Mouse (Mus musculus) forebrain, postnatal 0 days (tissue): ENCODE measurements around the gene Tmem230. TPM values are rescaled to one million over a fixed set of nuclear protein-coding genes. Genes with fewer than 3 reads are reported as not detected.
"Not testable (repeated sequence)": the region's sequence is repeated elsewhere in the genome, so short reads cannot be mapped to it uniquely, and the experiment has no call there.

Source experiments
- ATAC-seq: fragments of 200-750 bp; cut with Nextera tagmentation; 2 replicates; pipeline ENCODE4 v1.8.0; 2017; ENCODE audit warnings: mild to moderate bottlenecking, moderate library complexity
- DNase-seq: peaks from one replicate; pipeline ENCODE4 v3.0.0-alpha.2; 2015
- H3K27ac ChIP-seq: fragments of 300-500 bp; sonication (generic); 2 replicates; pipeline ENCODE4 v1.5.1; 2014; ENCODE audit warnings: low read depth, mild to moderate bottlenecking, antibody characterized with exemption, low read length, moderate library complexity, mixed read lengths
- H3K27me3 ChIP-seq: fragments of 300-500 bp; sonication (generic); 2 replicates; pipeline ENCODE4 v1.6.1; 2014; ENCODE audit warnings: mild to moderate bottlenecking, low read length, mixed read lengths; ENCODE audit not compliant: insufficient read depth
- H3K36me3 ChIP-seq: fragments of 300-500 bp; sonication (generic); 2 replicates; pipeline ENCODE4 v1.6.1; 2014; ENCODE audit warnings: mild to moderate bottlenecking, moderate library complexity; ENCODE audit not compliant: insufficient read depth
- H3K4me1 ChIP-seq: fragments of 300-500 bp; sonication (generic); 2 replicates; pipeline ENCODE4 v1.6.1; 2014; ENCODE audit warnings: antibody characterized with exemption; ENCODE audit not compliant: insufficient read depth
- H3K4me2 ChIP-seq: fragments of 300-500 bp; sonication (generic); 2 replicates; pipeline ENCODE4 v1.6.1; 2014; ENCODE audit warnings: low read depth, mild to moderate bottlenecking, moderate library complexity
- H3K4me3 ChIP-seq: fragments of 300-500 bp; sonication (generic); 2 replicates; pipeline ENCODE4 v1.5.1; 2014; ENCODE audit warnings: low read depth, low read length, mixed read lengths
- H3K9ac ChIP-seq: fragments of 300-500 bp; sonication (generic); 2 replicates; pipeline ENCODE4 v1.6.1; 2014; ENCODE audit warnings: mild to moderate bottlenecking
- H3K9me3 ChIP-seq: fragments of 300-500 bp; sonication (generic); 2 replicates; pipeline ENCODE4 v1.6.1; 2016; ENCODE audit warnings: low read length
- CTCF ChIP-seq: sonication (generic); IDR thresholded peaks from 2 replicates; pipeline ENCODE4 v1.5.1; 2016; ENCODE audit warnings: antibody characterized with exemption, control low read depth, low read depth
- WGBS: fragments of 180-500 bp; shearing (Covaris S2); extraction: QIAGEN DNeasy Blood & Tissue Kit; methylation state at CpG from one replicate; pipeline ENCODE4 v1.1.7; 2014; 5-methylcytosine and 5-hydroxymethylcytosine counted together
- polyA plus RNA-seq: library from polyadenylated mRNA; unstranded; fragments of >200 nt; fragmentation: Nextera tagmentation; extraction: Ambion mirVana; gene quantifications from 2 replicates; pipeline ENCODE4 v1.2.1, GENCODE M21; 2015
- total RNA-seq: library from RNA; depleted of rRNA; stranded (reverse); fragments of >200 nt; gene quantifications from 2 replicates; pipeline ENCODE4 v1.2.3, GENCODE M21; 2014

The Tmem230 gene
- total and polyA plus RNA-seq, 2 experiments from 2014 or later = 47.0 to 47.1 TPM

DNA sequence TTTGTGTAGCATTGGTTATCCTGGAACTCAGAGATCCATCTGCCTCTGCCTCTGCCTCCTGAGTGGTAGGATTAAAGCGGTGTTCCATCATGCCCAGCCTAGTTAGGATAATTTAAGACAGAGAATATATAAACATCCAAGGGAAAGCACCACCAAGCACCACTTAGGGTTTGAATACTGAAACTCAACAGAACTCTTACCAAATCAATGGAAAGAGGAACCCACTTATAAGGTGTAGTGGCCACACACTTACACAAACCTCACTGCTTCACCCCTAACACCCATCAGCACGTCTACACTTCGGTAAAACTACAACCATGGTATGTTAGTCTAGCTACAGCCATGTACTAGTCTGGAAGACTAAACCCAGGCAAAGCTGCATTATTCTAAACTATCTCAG lies 4.2 kb downstream of the Tmem230 start:
- ATAC-seq = no peak
- Histone ChIP-seq H3K9ac (no peak overlapping the region), H3K9me3 (no peaks in the 10 kb centered on the region), H3K4me2 (no peak overlapping the region), H3K36me3 (peaks cover 10% of the 10 kb centered on the region; the same call in 1 of the 2 replicates), H3K4me1 (0 out of 2 replicates have a peak, but pooled peaks cover 7% of the 10 kb centered on the region), H3K27me3 (no peaks in the 10 kb centered on the region), H3K4me3 (no peak overlapping the region), H3K27ac (no peak overlapping the region)
- no peak for TF ChIP-seq CTCF
- WGBS = 91% methylated on average over 3 of the region's 3 CpGs
- no peak for DNase-seq

- not testable (repeated sequence) for H3K27ac ChIP-seq, H3K4me1 ChIP-seq, H3K27me3 ChIP-seq, H3K4me3 ChIP-seq, H3K9ac ChIP-seq, H3K9me3 ChIP-seq, H3K36me3 ChIP-seq, H3K4me2 ChIP-seq
- peak; percentile 70 for DNase-seq
- peak; percentile 51; the same call in 1 of the 2 replicates for ATAC-seq
- 26% methylated on average over 8 of the region's 10 CpGs for WGBS
- TF ChIP-seq CTCF = peak; percentile 75
These were observed 7.2 kb downstream of the Tmem230 start for GRCm38 (mm10) chr2:132240457-132240856.

GRCm38 (mm10) chr2:132239434-132239833 lies 8.2 kb downstream of the Tmem230 start:
- not testable (repeated sequence) for DNase-seq, H3K27ac ChIP-seq, H3K9ac ChIP-seq, H3K4me1 ChIP-seq, H3K4me3 ChIP-seq, H3K9me3 ChIP-seq, ATAC-seq, H3K36me3 ChIP-seq, H3K27me3 ChIP-seq, H3K4me2 ChIP-seq
- 91% methylated on average over 3 of the region's 3 CpGs for WGBS

- Histone ChIP-seq H3K4me3 (no peak overlapping the region), H3K36me3 (no peaks in the 10 kb centered on the region), H3K27ac (no peak overlapping the region), H3K4me1 (no peaks in the 10 kb centered on the region), H3K9ac (no peak overlapping the region), H3K9me3 (no peaks in the 10 kb centered on the region), H3K4me2 (no peak overlapping the region), H3K27me3 (no peaks in the 10 kb centered on the region)
- DNase-seq (no peak), ATAC-seq (no peak)
- TF ChIP-seq CTCF = no peak
- 77% methylated on average over 7 of the region's 7 CpGs for WGBS
These were observed 11.6 kb downstream of the Tmem230 start for GRCm38 (mm10) chr2:132235975-132236374.

DNA sequence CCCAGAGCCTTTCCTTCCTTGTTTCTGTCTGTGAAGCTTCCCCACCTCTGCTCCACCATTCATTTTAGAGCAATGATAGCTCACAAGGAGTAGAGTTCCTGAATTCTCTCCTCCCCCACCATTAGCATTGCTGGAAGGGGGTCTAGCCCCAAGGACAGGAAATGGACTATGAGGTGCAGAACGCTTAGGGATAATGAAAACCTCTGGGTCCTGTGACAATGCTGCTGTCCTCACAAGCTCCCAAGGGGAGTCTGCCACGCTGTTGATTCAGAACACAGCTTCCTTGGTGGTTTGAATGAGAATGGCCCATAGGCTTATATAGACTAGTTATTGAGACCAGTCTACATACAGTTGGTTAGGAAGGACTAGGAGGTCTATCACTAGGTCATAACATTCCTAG lies 12.3 kb downstream of the Tmem230 start:
- Histone ChIP-seq H3K36me3 (no peaks in the 10 kb centered on the region), H3K27ac (no peak overlapping the region), H3K4me1 (no peaks in the 10 kb centered on the region), H3K9ac (no peak overlapping the region), H3K27me3 (no peaks in the 10 kb centered on the region), H3K9me3 (no peaks in the 10 kb centered on the region), H3K4me2 (no peak overlapping the region), H3K4me3 (no peak overlapping the region)
- 62% methylated on average over 2 of the region's 2 CpGs for WGBS
- ATAC-seq (no peak), DNase-seq (no peak)
- no peak for TF ChIP-seq CTCF

- Histone ChIP-seq H3K9ac (no peak overlapping the region), H3K4me3 (no peak overlapping the region), H3K4me1 (no peaks in the 10 kb centered on the region), H3K4me2 (no peak overlapping the region), H3K9me3 (no peaks in the 10 kb centered on the region), H3K27ac (no peak overlapping the region), H3K27me3 (no peaks in the 10 kb centered on the region), H3K36me3 (no peaks in the 10 kb centered on the region)
- WGBS = 61% methylated on average over 16 of the region's 16 CpGs
- no peak for TF ChIP-seq CTCF
- no peak for DNase-seq
- ATAC-seq = no peak
These were observed 13.4 kb downstream of the Tmem230 start for GRCm38 (mm10) chr2:132233985-132234765.

GRCm38 (mm10) chr2:132232413-132232945 lies 15.1 kb downstream of the Tmem230 start:
- Histone ChIP-seq H3K4me3 (no peak overlapping the region), H3K4me2 (no peak overlapping the region), H3K27me3 (no peaks in the 10 kb centered on the region), H3K4me1 (no peaks in the 10 kb centered on the region), H3K9me3 (no peaks in the 10 kb centered on the region), H3K36me3 (no peaks in the 10 kb centered on the region), H3K27ac (no peak overlapping the region), H3K9ac (no peak overlapping the region)
- ATAC-seq (no peak), DNase-seq (no peak)
- TF ChIP-seq CTCF = no peak
- WGBS = 69% methylated on average over 3 of the region's 3 CpGs
